Mouse (Mus musculus) heart, embryonic 10.5 days (tissue): ENCODE results near the gene Akna. TPM values are rescaled to one million over a fixed set of nuclear protein-coding genes. Genes with fewer than 3 reads are reported as not detected.

Experiments used
- DNase-seq: peaks from one replicate; pipeline ENCODE4 v3.0.0-alpha.2; 2017; ENCODE audit warnings: low spot score
- H3K27ac ChIP-seq: fragments of 300-500 bp; sonication (generic); 2 replicates; pipeline ENCODE4 v1.5.1; 2016; ENCODE audit warnings: mild to moderate bottlenecking
- H3K27me3 ChIP-seq: fragments of 300-500 bp; sonication (generic); 2 replicates; pipeline ENCODE4 v1.6.1; 2016; ENCODE audit warnings: mild to moderate bottlenecking; ENCODE audit not compliant: poor library complexity, insufficient read depth, severe bottlenecking
- H3K36me3 ChIP-seq: fragments of 300-500 bp; sonication (generic); 2 replicates; pipeline ENCODE4 v1.6.1; 2016; ENCODE audit warnings: mild to moderate bottlenecking, moderate library complexity
- H3K4me1 ChIP-seq: fragments of 300-500 bp; sonication (generic); 2 replicates; pipeline ENCODE4 v1.6.1; 2016; ENCODE audit warnings: mild to moderate bottlenecking
- H3K4me3 ChIP-seq: fragments of 300-500 bp; sonication (generic); 2 replicates; pipeline ENCODE4 v1.5.1; 2016; ENCODE audit warnings: mild to moderate bottlenecking, moderate library complexity
- H3K9me3 ChIP-seq: fragments of 300-500 bp; sonication (generic); 2 replicates; pipeline ENCODE4 v1.6.1; 2016; ENCODE audit warnings: mild to moderate bottlenecking, moderate library complexity
- WGBS: fragments of 180-500 bp; shearing (Covaris S2); methylation state at CpG from one replicate; pipeline ENCODE4 v1.1.7; 2016; 5-methylcytosine and 5-hydroxymethylcytosine counted together
- polyA plus RNA-seq: library from polyadenylated mRNA; unstranded; fragments of >200 nt; fragmentation: Nextera tagmentation; extraction: Ambion mirVana; gene quantifications from 2 replicates; pipeline ENCODE4 v1.2.1, GENCODE M21; 2016

Gene Akna
- polyA plus RNA-seq, 1 experiment from 2014 or later = 9.0 TPM

DNA sequence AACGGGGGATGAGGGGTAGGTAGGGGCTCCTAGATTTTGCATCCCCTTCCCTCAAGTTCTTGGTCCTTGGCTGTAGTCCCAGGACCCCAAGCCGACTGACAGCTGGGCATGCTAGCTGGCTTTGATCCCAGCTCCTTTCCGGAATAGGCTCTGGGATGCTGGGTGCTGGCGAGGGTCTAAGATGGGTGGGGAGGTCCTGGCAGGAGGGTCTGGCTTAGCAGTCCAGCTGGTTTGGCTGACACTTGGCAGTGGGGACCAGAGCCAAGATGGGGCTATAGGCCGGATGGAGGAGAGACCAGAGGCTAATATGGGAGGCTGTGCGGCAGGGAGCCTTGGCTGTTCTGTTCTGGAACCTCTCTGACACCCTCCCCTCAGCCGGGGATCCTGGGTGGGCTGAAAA, 5.1 kb upstream of the Akna start:
- no peak overlapping the region for H3K4me3 ChIP-seq
- H3K27ac ChIP-seq = no peak overlapping the region
- WGBS = 62% methylated on average over 7 of the region's 7 CpGs
- H3K9me3 ChIP-seq = no peaks in the 10 kb centered on the region
- no peak for DNase-seq
- no peaks in the 10 kb centered on the region for H3K36me3 ChIP-seq
- H3K27me3 ChIP-seq = peaks cover 17% of the 10 kb centered on the region; the same call in 1 of the 2 replicates
- peaks cover 58% of the 10 kb centered on the region for H3K4me1 ChIP-seq

DNA sequence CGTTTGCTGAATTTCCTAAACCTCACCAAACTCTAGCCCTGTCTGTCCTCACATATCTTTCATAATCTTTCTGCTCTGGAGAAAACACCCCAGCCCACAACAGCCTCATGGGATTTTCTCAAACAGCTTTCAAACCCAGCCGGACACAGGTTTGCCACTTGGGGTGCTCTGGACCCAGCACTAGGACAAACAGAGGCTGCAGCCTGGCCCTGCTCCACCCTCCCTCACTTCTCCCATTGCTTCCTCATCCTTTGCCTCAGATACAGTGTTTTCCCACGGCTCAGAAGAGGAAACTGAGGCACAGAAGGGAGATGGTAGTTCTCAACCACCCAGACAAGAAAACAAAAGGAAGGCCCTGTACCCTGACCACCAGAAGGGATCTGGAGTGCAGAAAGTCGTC, 2.5 kb upstream of the Akna start:
- Histone ChIP-seq H3K27me3 (peaks cover 17% of the 10 kb centered on the region; the same call in 1 of the 2 replicates), H3K4me3 (no peak overlapping the region), H3K4me1 (peaks cover 76% of the 10 kb centered on the region), H3K36me3 (no peaks in the 10 kb centered on the region), H3K9me3 (no peaks in the 10 kb centered on the region), H3K27ac (no peak overlapping the region)
- WGBS = 56% methylated on average over 4 of the region's 4 CpGs
- no peak for DNase-seq

DNA sequence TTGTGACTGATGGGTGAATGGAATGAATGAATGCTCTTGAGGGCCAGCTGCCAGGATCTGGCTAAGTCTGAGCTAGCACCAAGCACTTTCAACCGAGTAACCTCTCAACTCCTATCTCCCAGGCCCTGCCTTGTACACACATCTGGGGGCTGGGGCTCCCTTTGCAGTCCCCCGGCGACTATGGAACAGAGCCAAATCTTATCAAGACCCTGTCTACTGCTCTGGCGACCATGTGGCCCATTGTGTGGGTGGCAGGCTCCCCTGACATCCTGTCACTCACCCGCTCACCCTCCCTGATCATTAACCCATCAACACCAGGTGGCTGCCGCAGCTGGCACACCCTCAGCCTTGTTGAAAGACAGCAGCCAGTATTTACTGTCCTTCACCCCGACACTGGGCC, 1.9 kb upstream of the Akna start:
- WGBS = 8% methylated on average over 7 of the region's 7 CpGs
- H3K4me1 ChIP-seq = peaks cover 73% of the 10 kb centered on the region
- H3K27me3 ChIP-seq = peaks cover 17% of the 10 kb centered on the region; the same call in 1 of the 2 replicates
- H3K36me3 ChIP-seq = no peaks in the 10 kb centered on the region
- H3K27ac ChIP-seq = peak overlapping the region; percentile 87; the same call in 1 of the 2 replicates
- no peak overlapping the region for H3K4me3 ChIP-seq
- peak; percentile 81 for DNase-seq
- no peaks in the 10 kb centered on the region for H3K9me3 ChIP-seq

DNA sequence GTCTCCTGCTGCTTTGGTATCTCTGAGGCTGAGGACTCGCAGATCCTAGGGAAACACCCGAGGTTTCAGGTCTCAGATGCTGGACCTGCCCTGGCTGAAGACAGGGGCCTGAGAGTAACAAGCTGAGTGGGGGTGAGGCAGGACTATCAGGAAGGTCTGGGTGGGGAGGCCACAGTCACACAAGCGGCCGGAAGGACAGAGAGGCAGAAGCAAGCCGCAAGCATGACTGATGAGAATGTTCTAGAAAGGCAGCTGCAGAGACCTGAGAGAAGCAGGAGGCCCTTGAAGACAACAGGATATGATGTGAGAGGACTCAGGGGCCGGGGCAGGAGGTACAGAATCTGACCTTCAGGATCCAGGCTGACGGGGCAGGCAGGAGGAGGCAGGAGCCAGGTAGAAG, 1.1 kb upstream of the Akna start:
- no peak overlapping the region for H3K4me3 ChIP-seq
- H3K36me3 ChIP-seq = no peaks in the 10 kb centered on the region
- DNase-seq = no peak
- H3K27ac ChIP-seq = peak overlapping the region; percentile 87
- H3K4me1 ChIP-seq = peaks cover 73% of the 10 kb centered on the region
- H3K9me3 ChIP-seq = no peaks in the 10 kb centered on the region
- H3K27me3 ChIP-seq = peaks cover 17% of the 10 kb centered on the region; the same call in 1 of the 2 replicates
- 45% methylated on average over 7 of the region's 7 CpGs for WGBS

DNA sequence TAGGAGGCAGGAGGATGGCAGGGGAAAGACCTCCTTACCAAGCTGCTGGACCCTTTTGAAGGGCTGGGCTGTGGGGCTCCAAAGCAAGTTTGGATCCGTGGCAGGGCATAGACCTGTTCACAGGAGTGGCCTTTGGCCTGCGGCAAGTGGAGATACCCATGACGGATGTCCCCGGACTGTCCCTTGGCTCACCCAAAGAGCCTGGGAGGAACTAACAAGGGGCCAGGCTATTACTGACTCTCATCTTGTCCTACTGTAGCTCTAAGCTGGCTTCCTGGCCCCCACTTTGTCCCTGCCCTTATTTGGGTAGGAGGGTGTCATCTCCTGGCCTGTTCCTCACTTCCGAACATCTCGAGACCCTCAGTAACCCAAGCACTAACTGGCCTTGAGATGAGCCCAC, 596 bp downstream of the Akna start:
- H3K27ac ChIP-seq = peak overlapping the region; percentile 87
- H3K4me1 ChIP-seq = peaks cover 71% of the 10 kb centered on the region
- no peaks in the 10 kb centered on the region for H3K9me3 ChIP-seq
- H3K27me3 ChIP-seq = peaks cover 9% of the 10 kb centered on the region; the same call in 1 of the 2 replicates
- no peaks in the 10 kb centered on the region; the same call in 1 of the 2 replicates for H3K36me3 ChIP-seq
- peak overlapping the region; percentile 45 for H3K4me3 ChIP-seq
- 53% methylated on average over 6 of the region's 6 CpGs for whole genome bisulfite sequencing
- no peak for DNase-seq

DNA sequence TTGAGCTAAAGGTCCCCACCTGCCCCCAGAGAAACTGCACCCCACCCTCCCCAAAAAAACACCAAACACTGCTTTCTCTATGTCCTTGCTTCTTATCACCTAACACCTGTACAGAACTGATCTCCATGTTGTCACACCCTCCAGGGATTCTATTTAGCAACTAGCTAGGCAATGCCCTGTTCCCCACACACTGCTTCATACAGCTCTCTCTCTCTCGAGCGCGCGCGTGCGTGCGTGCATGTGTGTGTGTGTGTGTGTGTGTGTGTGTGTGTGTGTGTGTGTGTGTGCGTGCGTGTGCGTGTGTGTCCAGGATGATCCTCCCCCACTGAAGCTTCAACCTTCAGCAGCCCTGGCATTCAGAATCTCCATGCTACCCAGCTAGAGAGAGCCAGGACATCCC, 1.1 kb downstream of the Akna start:
- H3K4me1 ChIP-seq = peaks cover 71% of the 10 kb centered on the region
- 85% methylated on average over 10 of the region's 10 CpGs for WGBS

DNA sequence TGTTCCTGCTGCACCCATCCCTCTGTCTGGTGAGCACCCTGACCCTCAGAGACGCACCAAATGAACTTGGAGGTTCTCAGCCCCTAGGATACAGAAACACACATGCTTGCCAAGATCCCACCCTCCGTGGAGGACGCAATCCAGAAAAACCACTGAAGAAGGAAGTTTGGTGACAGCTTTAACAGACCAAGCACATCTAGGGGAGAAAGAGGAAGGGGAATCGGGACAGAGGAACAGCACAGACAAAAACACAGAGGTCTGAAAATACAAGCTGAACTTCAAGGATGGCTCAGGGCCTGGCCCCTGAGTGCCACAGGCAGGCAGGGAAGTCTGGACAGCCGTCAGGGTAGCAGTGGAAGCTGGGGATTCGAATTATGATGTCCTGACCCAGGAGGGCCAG, 1.5 kb downstream of the Akna start:
- 79% methylated on average over 6 of the region's 6 CpGs for whole genome bisulfite sequencing
- Histone ChIP-seq H3K4me3 (no peak overlapping the region), H3K27ac (0 out of 2 replicates have a peak overlapping the region, but pooled peaks have one; percentile 5), H3K4me1 (peaks cover 71% of the 10 kb centered on the region), H3K36me3 (no peaks in the 10 kb centered on the region; the same call in 1 of the 2 replicates), H3K9me3 (no peaks in the 10 kb centered on the region), H3K27me3 (peaks cover 9% of the 10 kb centered on the region; the same call in 1 of the 2 replicates)
- no peak for DNase-seq

More for the DNA sequence above, 1.1 kb downstream of the Akna start:
- H3K36me3 ChIP-seq = no peaks in the 10 kb centered on the region; the same call in 1 of the 2 replicates
- H3K4me3 ChIP-seq = peak overlapping the region; percentile 45
- no peak for DNase-seq
- no peaks in the 10 kb centered on the region for H3K9me3 ChIP-seq
- peaks cover 9% of the 10 kb centered on the region; the same call in 1 of the 2 replicates for H3K27me3 ChIP-seq
- peak overlapping the region; percentile 87 for H3K27ac ChIP-seq

DNA sequence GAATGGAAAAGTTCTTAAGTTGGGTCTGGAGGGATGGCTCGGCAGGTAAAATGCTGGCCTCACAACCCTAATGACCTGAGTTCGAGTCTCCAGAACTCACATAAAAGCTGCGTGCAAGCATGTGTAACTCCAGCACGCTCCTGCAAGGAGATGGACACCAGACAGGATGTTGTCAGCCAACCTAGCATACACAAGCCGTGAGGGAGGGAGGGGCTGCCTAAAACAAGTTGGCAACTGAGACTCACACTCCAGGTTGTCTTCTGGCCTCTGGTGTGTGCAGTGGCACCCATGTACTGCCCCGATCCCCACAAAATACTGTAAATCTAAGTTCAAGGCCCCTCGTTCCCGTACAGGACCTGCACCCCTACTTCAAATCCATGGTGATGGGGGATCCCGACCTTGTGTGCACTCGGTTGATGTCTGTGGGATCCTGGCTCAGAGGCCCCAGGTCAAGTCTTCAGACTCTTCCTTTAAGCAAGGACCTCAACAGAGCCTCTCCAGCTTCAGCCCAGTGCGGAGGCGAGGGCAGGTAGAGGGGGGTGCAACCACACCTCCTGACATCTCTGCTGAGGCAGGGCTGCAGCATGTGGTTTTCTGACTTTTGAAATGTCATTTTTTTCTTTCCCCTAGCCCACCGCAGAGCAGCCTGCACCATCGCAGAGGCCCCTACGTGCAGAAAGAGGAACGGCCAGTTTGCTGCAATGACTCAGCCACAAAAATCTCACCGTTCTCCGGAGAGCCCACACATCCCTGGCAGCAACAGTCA, 2.4 kb downstream of the Akna start:
- no peak overlapping the region for H3K4me3 ChIP-seq
- peaks cover 3% of the 10 kb centered on the region for H3K36me3 ChIP-seq
- WGBS = 86% methylated on average over 18 of the region's 18 CpGs
- 0 out of 2 replicates have a peak overlapping the region, but pooled peaks have one; percentile 42 for H3K27ac ChIP-seq
- H3K4me1 ChIP-seq = peaks cover 65% of the 10 kb centered on the region
- 0 out of 2 replicates have a peak, but pooled peaks cover 1% of the 10 kb centered on the region for H3K27me3 ChIP-seq
- no peaks in the 10 kb centered on the region for H3K9me3 ChIP-seq
- DNase-seq = no peak

DNA sequence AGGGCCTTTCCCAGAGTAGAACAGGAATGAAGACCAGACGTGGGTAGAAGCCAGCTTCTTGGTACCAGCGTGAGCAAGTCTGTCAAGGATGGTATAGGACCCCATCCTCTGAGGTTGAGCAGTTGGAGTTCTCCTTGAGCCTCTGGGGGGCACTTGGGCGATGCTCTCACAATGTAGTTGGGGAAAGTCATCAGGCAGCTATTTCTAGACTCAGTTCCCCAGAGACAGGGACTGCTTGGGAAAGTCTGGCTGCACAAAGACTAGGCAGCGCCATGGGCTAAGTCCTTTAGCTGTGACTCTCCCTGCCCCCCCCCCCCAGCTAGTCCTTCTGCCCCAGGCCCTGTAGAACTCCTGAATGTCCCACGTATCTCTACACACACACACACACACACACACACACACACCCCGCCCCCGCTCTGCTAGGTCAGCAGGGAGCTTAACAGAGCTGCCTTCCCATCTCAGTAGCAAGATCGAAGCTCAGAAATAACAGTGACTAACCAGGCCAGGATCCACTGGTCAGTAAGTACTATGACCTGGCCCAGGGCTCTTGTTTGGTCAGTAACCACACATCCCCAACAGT, 3.4 kb downstream of the Akna start:
- no peaks in the 10 kb centered on the region for H3K9me3 ChIP-seq
- peaks cover 56% of the 10 kb centered on the region for H3K4me1 ChIP-seq
- peaks cover 12% of the 10 kb centered on the region for H3K36me3 ChIP-seq
- no peaks in the 10 kb centered on the region for H3K27me3 ChIP-seq
- peak overlapping the region; percentile 57; the same call in 1 of the 2 replicates for H3K27ac ChIP-seq
- 48% methylated on average over 8 of the region's 8 CpGs for WGBS
- no peak overlapping the region for H3K4me3 ChIP-seq
- no peak for DNase-seq

DNA sequence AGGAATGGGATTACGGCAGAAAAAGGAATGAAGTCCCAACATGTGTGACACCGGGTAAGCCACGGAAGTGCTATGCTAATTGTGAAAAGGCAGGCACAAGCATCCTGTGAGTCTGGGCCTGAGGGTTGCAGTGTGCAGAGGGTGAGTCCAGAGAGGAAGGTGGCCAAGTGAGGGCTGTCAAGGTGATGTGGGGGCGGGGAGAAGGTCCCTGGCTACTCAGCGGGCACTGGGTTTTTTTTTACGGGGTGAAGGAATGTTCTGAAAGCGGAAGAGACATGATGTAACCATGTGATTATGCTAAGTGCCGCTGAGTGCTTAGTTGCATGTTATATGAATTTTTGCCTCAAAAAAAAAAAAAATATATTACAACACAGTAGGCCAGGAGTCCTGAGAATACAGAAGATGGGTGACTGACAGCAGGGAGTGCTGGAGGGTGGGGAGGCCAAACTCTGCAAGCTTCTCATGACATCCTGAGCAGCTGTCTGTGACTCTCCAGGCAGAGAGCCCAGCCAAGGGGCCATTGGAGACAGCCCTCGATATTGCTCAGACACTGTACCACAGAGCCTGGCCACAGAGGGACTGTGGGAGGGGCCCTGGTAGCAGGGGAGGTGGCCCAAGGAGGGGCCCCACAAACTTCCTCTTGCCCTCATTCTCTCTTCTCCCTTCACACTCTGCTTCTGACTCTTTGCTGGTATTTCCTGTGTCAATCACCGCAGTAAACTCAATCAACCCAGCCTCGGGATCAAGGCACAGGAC, 4.1 kb downstream of the Akna start:
- Histone ChIP-seq H3K4me3 (no peak overlapping the region), H3K36me3 (peaks cover 19% of the 10 kb centered on the region), H3K4me1 (peaks cover 50% of the 10 kb centered on the region), H3K27me3 (no peaks in the 10 kb centered on the region), H3K9me3 (no peaks in the 10 kb centered on the region), H3K27ac (peak overlapping the region; percentile 57; the same call in 1 of the 2 replicates)
- 53% methylated on average over 11 of the region's 11 CpGs for WGBS
- DNase-seq = no peak

DNA sequence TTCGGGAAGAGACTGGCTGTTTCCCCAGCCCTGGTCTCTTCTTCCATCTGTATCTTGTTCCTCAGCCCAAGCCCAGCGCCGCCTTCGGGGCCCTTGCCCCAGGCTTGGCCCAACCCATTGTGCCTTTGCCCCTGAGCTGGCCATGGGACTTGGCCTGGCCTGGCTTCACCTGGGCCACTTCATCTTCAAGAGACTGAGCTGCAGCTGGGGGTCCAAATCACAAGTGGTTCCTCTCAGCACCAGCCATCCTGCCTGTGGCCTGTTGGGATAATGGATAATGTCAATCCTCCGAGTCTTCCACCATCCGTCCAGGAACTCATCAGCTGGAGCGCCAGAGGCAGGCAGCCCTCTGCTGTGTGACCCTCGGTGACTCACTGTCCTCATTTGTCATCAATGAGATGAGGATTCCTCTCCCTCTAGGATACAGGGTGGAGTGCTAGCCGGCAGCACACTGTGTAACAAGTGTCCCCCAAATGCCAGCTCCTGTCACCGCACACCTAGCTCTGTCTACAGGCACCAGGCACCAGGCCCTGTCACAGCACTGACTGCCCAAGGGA, 5.1 kb downstream of the Akna start:
- peaks cover 19% of the 10 kb centered on the region for H3K36me3 ChIP-seq
- no peak overlapping the region for H3K4me3 ChIP-seq
- peaks cover 43% of the 10 kb centered on the region for H3K4me1 ChIP-seq
- no peaks in the 10 kb centered on the region for H3K27me3 ChIP-seq
- H3K27ac ChIP-seq = no peak overlapping the region
- WGBS = 72% methylated on average over 10 of the region's 10 CpGs
- no peaks in the 10 kb centered on the region for H3K9me3 ChIP-seq
- DNase-seq = no peak

DNA sequence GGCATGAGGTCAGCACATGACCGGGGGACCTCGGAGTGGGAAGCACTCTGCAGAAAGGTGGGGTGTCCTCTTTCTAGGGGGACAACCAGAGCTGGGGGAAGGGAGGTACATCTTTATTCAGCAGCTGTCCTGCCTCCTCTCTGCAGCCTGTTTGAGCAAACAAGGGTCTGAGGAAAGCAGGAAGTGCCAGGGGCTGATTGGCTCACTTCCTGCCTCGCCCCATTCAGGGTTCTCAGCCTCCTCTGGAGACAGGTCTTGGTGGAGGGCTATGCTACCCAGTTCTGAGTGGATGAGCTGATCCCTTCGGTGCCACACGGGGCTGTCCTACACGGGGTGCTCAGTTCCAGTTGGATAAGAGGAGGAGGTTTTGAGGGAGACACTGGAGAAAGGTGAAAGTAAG, 11.8 kb downstream of the Akna start:
- DNase-seq = no peak
- Histone ChIP-seq H3K9me3 (no peaks in the 10 kb centered on the region), H3K4me1 (peaks cover 25% of the 10 kb centered on the region), H3K4me3 (no peak overlapping the region), H3K36me3 (peaks cover 29% of the 10 kb centered on the region), H3K27me3 (no peaks in the 10 kb centered on the region), H3K27ac (peak overlapping the region; percentile 62)
- WGBS = 72% methylated on average over 6 of the region's 6 CpGs
